Mouse (Mus musculus): Measurements from ENCODE around the gene Slc22a15. TPM values are rescaled to one million over a fixed set of nuclear protein-coding genes. Genes with fewer than 3 reads are reported as not detected.

Slc22a15 gene
- total and polyA plus RNA-seq, 2 experiments from 2014 or later, result 5.3 to 9.8 TPM

DNA sequence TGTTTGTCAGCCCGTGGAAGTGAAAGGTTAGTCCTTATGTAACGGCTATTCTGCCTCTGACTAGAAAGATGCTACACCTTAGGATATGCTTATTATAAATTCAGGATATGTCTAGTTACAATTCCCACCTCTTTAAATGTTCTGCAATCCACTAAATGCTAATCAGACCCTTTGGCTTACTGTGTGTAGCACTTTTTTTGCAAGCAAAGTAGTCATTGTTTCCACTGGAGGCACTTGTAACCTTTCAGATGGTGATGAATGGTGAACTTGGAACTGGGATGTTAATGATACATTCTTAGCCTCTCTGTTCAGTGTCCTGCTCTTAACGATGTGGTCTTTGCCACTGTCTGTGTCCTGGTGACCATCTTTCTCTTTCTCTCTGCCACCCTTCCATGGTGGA, 12.1 kb upstream of the Slc22a15 start:
- whole genome bisulfite sequencing, result 33% methylated on average over 3 of the region's 3 CpGs
- no peak overlapping the region for H3K4me3 ChIP-seq (ENCODE audit: low read depth, low read length)
- TF ChIP-seq CTCF (IDR thresholded peaks at IDR 0.05; ENCODE audit: low read depth), result no peak
- DNase-seq (no peak), ATAC-seq (no peak)
- no peak overlapping the region for H3K4me2 ChIP-seq (ENCODE audit: low read depth)
- H3K36me3 ChIP-seq (ENCODE audit: insufficient read depth), result no peaks in the 10 kb centered on the region
- H3K4me1 ChIP-seq (ENCODE audit: insufficient read depth), result no peaks in the 10 kb centered on the region
- no peaks in the 10 kb centered on the region for H3K9me3 ChIP-seq (ENCODE audit: low read length)
- H3K27ac ChIP-seq (ENCODE audit: low read depth, low read length), result no peak overlapping the region
- H3K9ac ChIP-seq, result no peak overlapping the region
- H3K27me3 ChIP-seq (ENCODE audit: insufficient read depth, low read length), result no peaks in the 10 kb centered on the region

DNA sequence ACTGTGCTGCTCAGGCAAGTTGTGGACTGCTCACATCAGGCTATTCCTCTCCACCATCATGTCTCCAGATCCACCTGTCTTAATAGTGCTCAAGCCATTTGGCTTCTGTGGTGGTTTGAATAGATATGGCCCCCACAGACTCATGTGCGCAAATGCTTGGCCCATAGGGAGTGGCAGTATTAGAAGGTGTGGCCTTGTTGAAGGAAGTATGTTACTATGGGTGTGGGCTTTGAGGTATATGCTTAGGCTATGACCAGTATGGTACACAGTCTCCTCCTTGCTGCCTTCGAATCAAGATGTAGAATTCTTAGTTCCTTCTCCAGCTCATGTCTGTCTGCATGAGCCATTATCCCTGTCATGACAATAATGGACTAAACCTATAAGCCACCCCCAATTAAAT, 9.6 kb upstream of the Slc22a15 start:
- H3K27ac ChIP-seq (ENCODE audit: low read depth, low read length), result no peak overlapping the region
- WGBS, result 92% methylated on average over 2 of the region's 2 CpGs
- TF ChIP-seq CTCF (IDR thresholded peaks at IDR 0.05; ENCODE audit: low read depth), result no peak
- no peaks in the 10 kb centered on the region for H3K4me1 ChIP-seq (ENCODE audit: insufficient read depth)
- H3K9me3 ChIP-seq (ENCODE audit: low read length), result no peaks in the 10 kb centered on the region
- ATAC-seq (no peak), DNase-seq (no peak)
- H3K4me2 ChIP-seq (ENCODE audit: low read depth), result no peak overlapping the region
- no peak overlapping the region for H3K4me3 ChIP-seq (ENCODE audit: low read depth, low read length)
- no peak overlapping the region for H3K9ac ChIP-seq
- no peaks in the 10 kb centered on the region for H3K27me3 ChIP-seq (ENCODE audit: insufficient read depth, low read length)
- H3K36me3 ChIP-seq (ENCODE audit: insufficient read depth), result no peaks in the 10 kb centered on the region

DNA sequence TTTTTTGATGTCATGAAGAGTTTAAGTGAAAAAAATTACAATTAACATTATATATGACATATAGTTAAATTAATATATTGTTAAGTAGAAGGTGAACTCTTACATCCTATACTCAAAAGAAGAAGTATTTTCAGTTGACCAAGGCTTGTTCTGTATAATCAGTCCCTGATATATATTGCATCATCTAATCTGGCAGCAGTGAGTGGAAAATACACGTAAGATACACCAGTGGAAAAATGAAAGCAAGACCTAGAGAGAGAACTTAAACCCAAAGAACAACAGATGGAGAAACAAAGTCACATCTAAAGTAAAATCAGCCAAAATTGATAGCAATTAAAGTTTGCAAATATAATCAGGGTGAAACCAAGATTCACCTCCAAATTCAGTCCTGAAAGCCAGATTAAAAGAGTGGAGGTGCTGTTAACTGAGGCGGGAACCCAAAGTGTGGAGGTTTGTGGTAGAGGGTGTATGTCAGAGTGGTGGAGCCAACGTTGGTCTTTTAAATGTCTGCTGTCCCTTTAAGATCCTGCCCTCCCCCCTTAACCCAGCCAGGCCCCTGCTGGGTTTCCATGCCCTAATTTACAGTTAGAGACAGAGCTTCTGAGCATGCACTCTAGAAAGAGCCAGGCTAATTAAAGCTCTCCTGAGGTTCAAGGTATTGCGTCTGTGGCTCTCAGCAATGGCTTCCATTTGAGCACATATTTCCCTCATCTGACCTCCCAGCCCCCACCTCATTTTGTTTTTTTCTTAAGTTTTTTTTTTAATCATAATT, 5.0 kb upstream of the Slc22a15 start:
- Histone ChIP-seq H3K9ac (no peak overlapping the region), H3K27me3 (ENCODE audit: insufficient read depth, low read length) (no peaks in the 10 kb centered on the region), H3K9me3 (ENCODE audit: low read length) (no peaks in the 10 kb centered on the region), H3K4me1 (ENCODE audit: insufficient read depth) (0 out of 2 replicates have a peak, but pooled peaks cover 11% of the 10 kb centered on the region), H3K4me3 (ENCODE audit: low read depth, low read length) (no peak overlapping the region), H3K4me2 (ENCODE audit: low read depth) (no peak overlapping the region), H3K27ac (ENCODE audit: low read depth, low read length) (no peak overlapping the region), H3K36me3 (ENCODE audit: insufficient read depth) (no peaks in the 10 kb centered on the region)
- WGBS, result 43% methylated on average over 4 of the region's 4 CpGs
- no peak for DNase-seq
- no peak for TF ChIP-seq CTCF (IDR thresholded peaks at IDR 0.05; ENCODE audit: low read depth)
- no peak for ATAC-seq

GRCm38 (mm10) chr3:101926636-101927035, 2.4 kb upstream of the Slc22a15 start:
- Histone ChIP-seq H3K4me2 (ENCODE audit: low read depth) (no peak overlapping the region), H3K4me1 (ENCODE audit: insufficient read depth) (peaks cover 13% of the 10 kb centered on the region; the same call in 1 of the 2 replicates), H3K36me3 (ENCODE audit: insufficient read depth) (no peaks in the 10 kb centered on the region), H3K9ac (no peak overlapping the region), H3K27ac (ENCODE audit: low read depth, low read length) (no peak overlapping the region), H3K4me3 (ENCODE audit: low read depth, low read length) (no peak overlapping the region), H3K27me3 (ENCODE audit: insufficient read depth, low read length) (no peaks in the 10 kb centered on the region), H3K9me3 (ENCODE audit: low read length) (no peaks in the 10 kb centered on the region)
- DNase-seq (no peak), ATAC-seq (no peak)
- no peak for TF ChIP-seq CTCF (IDR thresholded peaks at IDR 0.05; ENCODE audit: low read depth)

DNA sequence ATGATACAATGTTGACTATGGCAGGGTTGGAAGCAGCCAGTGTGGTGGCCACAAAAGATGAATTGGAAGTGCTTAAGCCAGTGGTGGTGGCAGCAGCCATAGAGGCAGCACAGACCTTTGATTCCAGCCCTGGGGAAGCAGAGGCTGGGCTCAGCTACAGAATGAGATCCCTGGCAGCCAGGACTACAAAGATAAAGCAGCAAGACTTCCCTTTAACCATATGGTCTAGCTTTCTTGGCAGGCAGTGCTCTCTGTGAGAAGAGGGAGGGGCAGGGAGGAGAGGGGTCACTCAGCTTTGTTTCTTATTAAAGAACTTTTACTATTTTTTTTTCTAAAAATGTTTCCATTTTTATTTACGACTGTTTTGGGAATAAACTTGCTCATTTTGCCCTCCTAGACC, 1.4 kb upstream of the Slc22a15 start:
- Histone ChIP-seq H3K4me2 (ENCODE audit: low read depth) (no peak overlapping the region), H3K4me1 (ENCODE audit: insufficient read depth) (peaks cover 13% of the 10 kb centered on the region; the same call in 1 of the 2 replicates), H3K9me3 (ENCODE audit: low read length) (no peaks in the 10 kb centered on the region), H3K27ac (ENCODE audit: low read depth, low read length) (no peak overlapping the region), H3K36me3 (ENCODE audit: insufficient read depth) (no peaks in the 10 kb centered on the region), H3K4me3 (ENCODE audit: low read depth, low read length) (no peak overlapping the region), H3K9ac (no peak overlapping the region), H3K27me3 (ENCODE audit: insufficient read depth, low read length) (no peaks in the 10 kb centered on the region)
- ATAC-seq (no peak), DNase-seq (peak; percentile 21)
- no peak for TF ChIP-seq CTCF (IDR thresholded peaks at IDR 0.05; ENCODE audit: low read depth)
- 60% methylated on average over 1 of the region's 1 CpGs for WGBS

DNA sequence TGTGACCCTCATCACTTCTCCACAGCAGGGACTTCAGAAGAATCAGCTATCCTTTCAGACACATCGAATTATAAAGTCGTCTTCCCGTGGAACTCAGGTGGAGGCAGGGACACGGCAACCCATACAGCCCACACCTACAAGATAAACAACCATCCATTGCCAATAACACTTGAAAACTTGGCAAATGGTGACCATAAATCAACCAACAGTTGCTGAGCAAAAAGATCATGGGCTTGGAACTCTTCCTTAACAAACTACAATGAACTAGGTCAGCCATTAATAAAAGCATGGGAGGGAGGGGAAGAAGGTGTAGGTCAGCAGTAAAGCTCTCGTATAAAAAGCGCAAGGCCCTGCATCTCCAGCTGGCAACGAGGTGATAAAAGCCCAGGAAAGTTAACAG, 1.9 kb downstream of the Slc22a15 start:
- ATAC-seq (no peak), DNase-seq (no peak)
- peaks cover 13% of the 10 kb centered on the region; the same call in 1 of the 2 replicates for H3K4me1 ChIP-seq (ENCODE audit: insufficient read depth)
- no peaks in the 10 kb centered on the region for H3K9me3 ChIP-seq (ENCODE audit: low read length)
- H3K4me2 ChIP-seq (ENCODE audit: low read depth), result peak overlapping the region; percentile 67; the same call in 1 of the 2 replicates
- no peak for TF ChIP-seq CTCF (IDR thresholded peaks at IDR 0.05; ENCODE audit: low read depth)
- H3K27me3 ChIP-seq (ENCODE audit: insufficient read depth, low read length), result no peaks in the 10 kb centered on the region
- no peak overlapping the region for H3K9ac ChIP-seq
- 87% methylated on average over 7 of the region's 7 CpGs for WGBS
- no peak overlapping the region for H3K27ac ChIP-seq (ENCODE audit: low read depth, low read length)
- no peaks in the 10 kb centered on the region for H3K36me3 ChIP-seq (ENCODE audit: insufficient read depth)
- no peak overlapping the region for H3K4me3 ChIP-seq (ENCODE audit: low read depth, low read length)

GRCm38 (mm10) chr3:101918526-101918925, 5.7 kb downstream of the Slc22a15 start:
- H3K4me3 ChIP-seq (ENCODE audit: low read depth, low read length), result no peak overlapping the region
- TF ChIP-seq CTCF (IDR thresholded peaks at IDR 0.05; ENCODE audit: low read depth), result no peak
- H3K4me2 ChIP-seq (ENCODE audit: low read depth), result no peak overlapping the region
- H3K27me3 ChIP-seq (ENCODE audit: insufficient read depth, low read length), result no peaks in the 10 kb centered on the region
- H3K36me3 ChIP-seq (ENCODE audit: insufficient read depth), result peaks cover 8% of the 10 kb centered on the region; the same call in 1 of the 2 replicates
- H3K4me1 ChIP-seq (ENCODE audit: insufficient read depth), result peaks cover 2% of the 10 kb centered on the region; the same call in 1 of the 2 replicates
- no peaks in the 10 kb centered on the region for H3K9me3 ChIP-seq (ENCODE audit: low read length)
- H3K27ac ChIP-seq (ENCODE audit: low read depth, low read length), result no peak overlapping the region
- H3K9ac ChIP-seq, result no peak overlapping the region
- WGBS, result 96% methylated on average over 3 of the region's 3 CpGs
- DNase-seq (no peak), ATAC-seq (no peak)

Measured in forebrain, postnatal 0 days (tissue).